Mouse (Mus musculus): ENCODE measurements around the gene Gpt2. TPM values are rescaled to one million over a fixed set of nuclear protein-coding genes. Genes with fewer than 3 reads are reported as not detected.
A peak's percentile ranks its signal among the peaks of the same experiment; 100 is the strongest.

The Gpt2 gene
- polyA plus RNA-seq, 1 experiment from 2014 or later = 27.2 TPM

- Histone ChIP-seq H3K9me3 (ENCODE audit: control insufficient read depth, low read depth, low read length) (no peaks in the 10 kb centered on the region), H3K4me2 (replicated peaks; ENCODE audit: low read depth, low read length) (no peak overlapping the region), H3K4me3 (ENCODE audit: low read depth, low read length) (no peak overlapping the region), H3K9ac (replicated peaks; ENCODE audit: low read depth, low read length) (no peak overlapping the region), H3K27ac (ENCODE audit: low read length) (no peak overlapping the region), H3K27me3 (ENCODE audit: control insufficient read depth, insufficient read depth, low read length) (no peaks in the 10 kb centered on the region), H3K36me3 (ENCODE audit: control insufficient read depth, insufficient read depth, low read length) (no peaks in the 10 kb centered on the region), H3K4me1 (ENCODE audit: control insufficient read depth, insufficient read depth, low read length) (no peaks in the 10 kb centered on the region)
- 90% methylated on average over 3 of the region's 3 CpGs for WGBS
- ATAC-seq (ENCODE audit: insufficient number of reproducible peaks, insufficient read depth, low FRiP score, low read depth) = no peak
These were observed 17.5 kb upstream of the Gpt2 start for GRCm38 (mm10) chr8:85474924-85475323.

- ATAC-seq (ENCODE audit: insufficient number of reproducible peaks, insufficient read depth, low FRiP score, low read depth) = no peak
- Histone ChIP-seq H3K4me3 (ENCODE audit: low read depth, low read length) (no peak overlapping the region), H3K4me2 (replicated peaks; ENCODE audit: low read depth, low read length) (no peak overlapping the region), H3K9ac (replicated peaks; ENCODE audit: low read depth, low read length) (no peak overlapping the region), H3K36me3 (ENCODE audit: control insufficient read depth, insufficient read depth, low read length) (no peaks in the 10 kb centered on the region), H3K27me3 (ENCODE audit: control insufficient read depth, insufficient read depth, low read length) (no peaks in the 10 kb centered on the region), H3K27ac (ENCODE audit: low read length) (no peak overlapping the region), H3K4me1 (ENCODE audit: control insufficient read depth, insufficient read depth, low read length) (no peaks in the 10 kb centered on the region), H3K9me3 (ENCODE audit: control insufficient read depth, low read depth, low read length) (no peaks in the 10 kb centered on the region)
- 56% methylated on average over 4 of the region's 4 CpGs for whole genome bisulfite sequencing
These were observed 15.3 kb upstream of the Gpt2 start for GRCm38 (mm10) chr8:85476970-85477545.

DNA sequence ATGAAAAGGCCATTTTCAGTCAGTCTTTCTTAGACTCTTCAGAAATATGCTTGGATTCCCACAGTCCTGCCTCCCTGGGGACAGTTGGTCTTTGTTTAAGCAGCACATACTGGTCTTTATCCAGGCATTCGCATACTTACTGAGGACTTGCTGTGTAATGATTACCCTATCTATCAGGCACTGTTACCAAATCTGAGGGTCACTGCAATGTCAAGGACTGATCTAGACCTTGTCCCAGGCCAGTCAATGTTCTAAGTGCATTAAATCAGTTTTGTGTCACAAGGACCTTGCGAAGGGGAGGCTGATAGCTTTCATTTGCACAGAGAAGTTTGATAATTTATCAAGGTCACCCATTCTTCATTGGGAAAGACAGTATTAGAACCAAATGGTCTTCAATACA lies 14.0 kb upstream of the Gpt2 start:
- ATAC-seq (ENCODE audit: insufficient number of reproducible peaks, insufficient read depth, low FRiP score, low read depth) = no peak
- H3K27me3 ChIP-seq (ENCODE audit: control insufficient read depth, insufficient read depth, low read length) = no peaks in the 10 kb centered on the region
- no peaks in the 10 kb centered on the region for H3K9me3 ChIP-seq (ENCODE audit: control insufficient read depth, low read depth, low read length)
- no peak overlapping the region for H3K4me3 ChIP-seq (ENCODE audit: low read depth, low read length)
- no peaks in the 10 kb centered on the region for H3K36me3 ChIP-seq (ENCODE audit: control insufficient read depth, insufficient read depth, low read length)
- 78% methylated on average over 2 of the region's 2 CpGs for WGBS
- H3K4me2 ChIP-seq (replicated peaks; ENCODE audit: low read depth, low read length) = no peak overlapping the region
- H3K27ac ChIP-seq (ENCODE audit: low read length) = no peak overlapping the region
- H3K4me1 ChIP-seq (ENCODE audit: control insufficient read depth, insufficient read depth, low read length) = no peaks in the 10 kb centered on the region
- no peak overlapping the region for H3K9ac ChIP-seq (replicated peaks; ENCODE audit: low read depth, low read length)

- H3K4me1 ChIP-seq (ENCODE audit: control insufficient read depth, insufficient read depth, low read length) = no peaks in the 10 kb centered on the region
- no peaks in the 10 kb centered on the region for H3K36me3 ChIP-seq (ENCODE audit: control insufficient read depth, insufficient read depth, low read length)
- H3K9ac ChIP-seq (replicated peaks; ENCODE audit: low read depth, low read length) = no peak overlapping the region
- no peak overlapping the region for H3K4me3 ChIP-seq (ENCODE audit: low read depth, low read length)
- no peak overlapping the region for H3K27ac ChIP-seq (ENCODE audit: low read length)
- no peaks in the 10 kb centered on the region for H3K27me3 ChIP-seq (ENCODE audit: control insufficient read depth, insufficient read depth, low read length)
- WGBS = 93% methylated on average over 2 of the region's 2 CpGs
- no peak for ATAC-seq (ENCODE audit: insufficient number of reproducible peaks, insufficient read depth, low FRiP score, low read depth)
- no peak overlapping the region for H3K4me2 ChIP-seq (replicated peaks; ENCODE audit: low read depth, low read length)
- no peaks in the 10 kb centered on the region for H3K9me3 ChIP-seq (ENCODE audit: control insufficient read depth, low read depth, low read length)
These were observed 12.7 kb upstream of the Gpt2 start for GRCm38 (mm10) chr8:85479710-85480109.

GRCm38 (mm10) chr8:85481900-85482299 lies 10.5 kb upstream of the Gpt2 start:
- Histone ChIP-seq H3K4me2 (replicated peaks; ENCODE audit: low read depth, low read length) (no peak overlapping the region), H3K36me3 (ENCODE audit: control insufficient read depth, insufficient read depth, low read length) (no peaks in the 10 kb centered on the region), H3K27ac (ENCODE audit: low read length) (no peak overlapping the region), H3K9me3 (ENCODE audit: control insufficient read depth, low read depth, low read length) (no peaks in the 10 kb centered on the region), H3K4me3 (ENCODE audit: low read depth, low read length) (no peak overlapping the region), H3K4me1 (ENCODE audit: control insufficient read depth, insufficient read depth, low read length) (no peaks in the 10 kb centered on the region), H3K9ac (replicated peaks; ENCODE audit: low read depth, low read length) (no peak overlapping the region), H3K27me3 (ENCODE audit: control insufficient read depth, insufficient read depth, low read length) (no peaks in the 10 kb centered on the region)
- ATAC-seq (ENCODE audit: insufficient number of reproducible peaks, insufficient read depth, low FRiP score, low read depth) = peak; percentile 53; the same call in 1 of the 2 replicates
- 26% methylated on average over 10 of the region's 10 CpGs for WGBS

DNA sequence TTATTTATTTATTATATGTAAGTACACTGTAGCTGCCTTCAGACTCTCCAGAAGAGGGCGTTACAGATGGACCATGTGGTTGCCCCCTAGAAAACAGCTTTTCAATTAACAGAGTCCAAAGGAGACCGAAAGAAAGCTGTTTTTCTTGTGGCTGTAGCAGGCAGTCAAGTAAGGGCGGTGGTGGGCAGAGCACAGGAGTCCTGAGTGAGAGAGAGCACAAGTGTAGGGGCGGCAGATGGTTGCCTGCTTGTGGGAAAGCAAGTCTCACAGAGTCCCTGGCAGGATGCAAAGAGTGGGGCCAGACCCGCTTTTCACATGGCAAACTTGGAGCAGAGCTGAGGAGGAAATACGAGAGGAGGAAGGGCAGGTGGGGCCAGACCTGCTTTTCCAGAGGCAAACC lies 9.9 kb upstream of the Gpt2 start:
- 63% methylated on average over 6 of the region's 6 CpGs for WGBS
- no peak overlapping the region for H3K4me2 ChIP-seq (replicated peaks; ENCODE audit: low read depth, low read length)
- H3K36me3 ChIP-seq (ENCODE audit: control insufficient read depth, insufficient read depth, low read length) = no peaks in the 10 kb centered on the region
- no peaks in the 10 kb centered on the region for H3K27me3 ChIP-seq (ENCODE audit: control insufficient read depth, insufficient read depth, low read length)
- no peak for ATAC-seq (ENCODE audit: insufficient number of reproducible peaks, insufficient read depth, low FRiP score, low read depth)
- H3K9me3 ChIP-seq (ENCODE audit: control insufficient read depth, low read depth, low read length) = no peaks in the 10 kb centered on the region
- H3K4me3 ChIP-seq (ENCODE audit: low read depth, low read length) = no peak overlapping the region
- no peaks in the 10 kb centered on the region for H3K4me1 ChIP-seq (ENCODE audit: control insufficient read depth, insufficient read depth, low read length)
- no peak overlapping the region for H3K27ac ChIP-seq (ENCODE audit: low read length)
- H3K9ac ChIP-seq (replicated peaks; ENCODE audit: low read depth, low read length) = no peak overlapping the region

GRCm38 (mm10) chr8:85487906-85488620 lies 4.3 kb upstream of the Gpt2 start:
- 66% methylated on average over 20 of the region's 20 CpGs for WGBS
- Histone ChIP-seq H3K4me3 (ENCODE audit: low read depth, low read length) (no peak overlapping the region), H3K9ac (replicated peaks; ENCODE audit: low read depth, low read length) (no peak overlapping the region), H3K27ac (ENCODE audit: low read length) (no peak overlapping the region), H3K4me2 (replicated peaks; ENCODE audit: low read depth, low read length) (no peak overlapping the region), H3K4me1 (ENCODE audit: control insufficient read depth, insufficient read depth, low read length) (0 out of 2 replicates have a peak, but pooled peaks cover under 1% of the 10 kb centered on the region), H3K27me3 (ENCODE audit: control insufficient read depth, insufficient read depth, low read length) (no peaks in the 10 kb centered on the region), H3K36me3 (ENCODE audit: control insufficient read depth, insufficient read depth, low read length) (no peaks in the 10 kb centered on the region), H3K9me3 (ENCODE audit: control insufficient read depth, low read depth, low read length) (no peaks in the 10 kb centered on the region)
- no peak for ATAC-seq (ENCODE audit: insufficient number of reproducible peaks, insufficient read depth, low FRiP score, low read depth)

GRCm38 (mm10) chr8:85488631-85489030 lies 3.7 kb upstream of the Gpt2 start:
- Histone ChIP-seq H3K4me3 (ENCODE audit: low read depth, low read length) (no peak overlapping the region), H3K9ac (replicated peaks; ENCODE audit: low read depth, low read length) (no peak overlapping the region), H3K4me1 (ENCODE audit: control insufficient read depth, insufficient read depth, low read length) (peaks cover 6% of the 10 kb centered on the region; the same call in 1 of the 2 replicates), H3K27ac (ENCODE audit: low read length) (no peak overlapping the region), H3K36me3 (ENCODE audit: control insufficient read depth, insufficient read depth, low read length) (no peaks in the 10 kb centered on the region), H3K27me3 (ENCODE audit: control insufficient read depth, insufficient read depth, low read length) (no peaks in the 10 kb centered on the region), H3K9me3 (ENCODE audit: control insufficient read depth, low read depth, low read length) (no peaks in the 10 kb centered on the region), H3K4me2 (replicated peaks; ENCODE audit: low read depth, low read length) (no peak overlapping the region)
- ATAC-seq (ENCODE audit: insufficient number of reproducible peaks, insufficient read depth, low FRiP score, low read depth) = no peak

- Histone ChIP-seq H3K4me3 (ENCODE audit: low read depth, low read length) (no peak overlapping the region), H3K27me3 (ENCODE audit: control insufficient read depth, insufficient read depth, low read length) (no peaks in the 10 kb centered on the region), H3K9me3 (ENCODE audit: control insufficient read depth, low read depth, low read length) (no peaks in the 10 kb centered on the region), H3K36me3 (ENCODE audit: control insufficient read depth, insufficient read depth, low read length) (no peaks in the 10 kb centered on the region), H3K9ac (replicated peaks; ENCODE audit: low read depth, low read length) (no peak overlapping the region), H3K4me2 (replicated peaks; ENCODE audit: low read depth, low read length) (no peak overlapping the region), H3K27ac (ENCODE audit: low read length) (no peak overlapping the region), H3K4me1 (ENCODE audit: control insufficient read depth, insufficient read depth, low read length) (peaks cover 8% of the 10 kb centered on the region; the same call in 1 of the 2 replicates)
- WGBS = 95% methylated on average over 8 of the region's 8 CpGs
- no peak for ATAC-seq (ENCODE audit: insufficient number of reproducible peaks, insufficient read depth, low FRiP score, low read depth)
These were observed 2.8 kb upstream of the Gpt2 start for GRCm38 (mm10) chr8:85489546-85489945.
